In genomic region chr10:87804792-87805082, GRCm38 (mm10) we compare ENCODE assay signal across 23 mouse cellular contexts.
"Had no signal": no experiment of that assay in that cellular context is flagged by ENCODE, and none has a peak within 500 bp of the region (broad histone marks: within the 10 kb centered on the region; RNA-seq: fewer than 3 reads in every experiment).

No protein-coding gene starts in this region.

- H3K4me2 ChIP-seq: heart, embryonic 12.5 days; hindbrain, embryonic 12.5 days; hindbrain, embryonic 14.5 days; intestine, embryonic 15.5 days; limb, embryonic 12.5 days had no signal

- H3K4me1 ChIP-seq: heart, embryonic 12.5 days; hindbrain, embryonic 10.5 days; hindbrain, embryonic 12.5 days; intestine, embryonic 15.5 days; limb, embryonic 10.5 days; limb, embryonic 12.5 days had no signal

- DNase-seq: gastrocnemius, adult 2 months; gastrocnemius, postnatal 10 days; gastrocnemius, postnatal 25 days; heart, adult 2 months; heart, postnatal 4 days; kidney, adult 18-20 months; kidney, adult 8-10 months; kidney, postnatal 10 days; kidney, postnatal 25 days; kidney, postnatal 4 days; liver had no signal

- H3K36me3 ChIP-seq: heart, embryonic 12.5 days; hindbrain, embryonic 10.5 days; hindbrain, embryonic 12.5 days; intestine, embryonic 15.5 days; limb, embryonic 10.5 days; limb, embryonic 12.5 days had no signal

- H3K27me3 ChIP-seq: heart, embryonic 12.5 days; hindbrain, embryonic 12.5 days; intestine, embryonic 15.5 days; limb, embryonic 12.5 days had no signal

- H3K27ac ChIP-seq: gastrocnemius, adult 2 months; heart, adult 2 months; hindbrain, embryonic 10.5 days; hindbrain, embryonic 12.5 days; hindbrain, embryonic 14.5 days; intestine, embryonic 15.5 days; layer of hippocampus, adult 2 months; left cerebral cortex, adult 2 months; limb, embryonic 10.5 days; limb, embryonic 12.5 days had no signal

- ATAC-seq: hindbrain, embryonic 16.5 days; inflammation-experienced regulatory T-cells, adult 6 months; intestine, embryonic 15.5 days; intestine, postnatal 0 days had no signal

- H3K9ac ChIP-seq: heart, embryonic 12.5 days; hindbrain, embryonic 12.5 days; hindbrain, embryonic 14.5 days; intestine, embryonic 15.5 days; limb, embryonic 12.5 days had no signal

- H3K4me3 ChIP-seq: gastrocnemius, adult 2 months; heart, adult 2 months; heart, embryonic 12.5 days; hindbrain, embryonic 10.5 days; hindbrain, embryonic 12.5 days; intestine, embryonic 15.5 days; layer of hippocampus, adult 2 months; left cerebral cortex, adult 2 months; limb, embryonic 10.5 days; limb, embryonic 12.5 days had no signal

- H3K9me3 ChIP-seq: heart, embryonic 12.5 days; hindbrain, embryonic 10.5 days; hindbrain, embryonic 12.5 days; intestine, embryonic 15.5 days; limb, embryonic 10.5 days; limb, embryonic 12.5 days had no signal
